Mouse (Mus musculus): ENCODE data around the gene Tarbp1.

DNA sequence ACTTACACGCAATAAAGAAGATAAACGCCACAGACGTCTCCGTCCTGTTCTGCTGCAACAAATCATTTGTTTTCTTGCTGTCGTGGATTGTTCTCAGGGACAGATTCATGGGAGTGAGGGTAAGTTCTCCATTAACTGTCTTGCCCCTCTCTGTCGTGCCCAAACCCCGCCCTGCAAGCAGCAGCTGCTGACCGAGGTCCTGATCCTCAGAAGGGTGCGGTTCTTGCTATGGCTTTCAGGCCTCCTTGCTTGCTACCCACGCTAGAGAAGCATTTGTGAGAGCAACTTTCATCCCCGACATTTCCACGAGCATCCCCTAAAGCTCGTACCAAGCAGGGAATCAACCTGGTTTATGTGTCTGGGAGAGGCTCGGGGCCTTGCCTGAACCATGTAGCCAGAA is 92.6 kb downstream of the Tarbp1 start:
- TF ChIP-seq GATA1 (IDR thresholded peaks at IDR 0.05; ENCODE audit: low read length) (no peak), TAL1 (IDR thresholded peaks at IDR 0.05; ENCODE audit: low read length) (no peak)
